Mouse (Mus musculus) CD4-positive, CD25-positive, alpha-beta regulatory T cell, adult 9 weeks (primary cell): Measurements from ENCODE around the gene Bola2. TPM values are rescaled to one million over a fixed set of nuclear protein-coding genes. Genes with fewer than 3 reads are reported as not detected.

Experiments
- polyA plus RNA-seq: library from polyadenylated mRNA; unstranded; fragments of 100-300 nt; shearing (Covaris generic); gene quantifications from one replicate; pipeline ENCODE4 v1.2.1, GENCODE M21; 2017

Gene Bola2
- 153 TPM for polyA plus RNA-seq

DNA sequence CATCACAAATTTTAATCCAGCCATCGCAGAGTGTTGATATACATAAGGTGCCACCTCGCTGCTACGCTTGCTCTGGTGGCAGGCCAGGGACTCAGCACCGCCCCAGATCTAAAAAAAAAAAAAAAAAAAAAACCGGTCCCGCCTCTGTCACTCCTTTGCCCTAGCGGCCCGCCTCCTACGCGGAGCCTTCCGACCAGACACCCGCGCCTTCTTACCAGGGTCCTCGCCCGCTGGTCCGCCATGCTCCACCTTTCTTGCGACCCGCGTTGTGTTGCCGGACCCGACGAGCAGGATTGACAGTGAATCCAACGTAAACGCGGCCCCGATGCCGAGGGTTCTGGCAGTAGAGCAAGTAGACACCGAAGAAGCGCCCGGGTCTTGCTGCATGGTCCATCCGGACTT is at the start of gene Bola2:
TSS of gene Bola2 (plus strand) at position 192 of the 402 bp plus-strand sequence.

DNA sequence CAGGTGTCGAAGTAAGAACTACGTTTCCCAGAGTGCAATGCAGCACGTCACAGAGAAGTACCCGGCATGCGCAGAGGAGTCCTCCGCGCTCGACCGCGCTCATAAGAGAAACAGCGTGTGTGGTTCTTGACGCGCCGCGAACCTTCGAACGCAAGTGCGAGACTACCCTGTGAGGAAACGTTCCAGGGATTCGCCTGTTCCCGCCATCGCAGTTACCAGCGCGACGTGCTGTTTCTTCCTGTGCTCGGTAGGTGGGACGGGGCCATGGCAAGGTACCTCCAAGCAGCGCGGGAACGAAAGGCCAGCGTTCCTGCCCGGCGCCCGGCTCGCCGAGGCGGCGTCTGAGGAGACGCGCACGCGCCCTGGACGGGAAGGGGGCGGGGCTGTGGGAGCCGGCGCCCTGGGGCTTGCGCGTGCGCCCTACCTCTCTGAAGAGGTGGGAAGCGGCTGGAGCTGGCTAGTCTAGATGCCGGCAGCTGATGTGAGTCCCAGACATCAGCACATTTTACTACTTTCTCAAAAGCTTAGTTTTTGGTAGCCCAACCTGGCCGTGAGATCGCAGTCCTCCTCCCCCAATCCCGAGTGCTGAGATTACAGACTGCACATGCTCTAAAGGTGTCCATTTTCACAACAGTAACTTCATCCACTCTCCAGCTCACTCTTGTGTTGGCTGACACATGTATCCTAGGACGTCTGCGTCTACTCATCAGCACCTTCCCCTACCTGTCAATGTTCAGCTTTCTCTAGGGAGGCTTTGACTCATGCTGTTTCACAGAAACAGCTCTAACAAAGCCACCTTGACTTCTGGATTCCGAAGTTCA is 45.8 kb upstream of the Bola2 start, which contains the start of gene Sgf29:
TSS of gene Sgf29 (plus strand) at position 79 of the 821 bp plus-strand sequence.

DNA sequence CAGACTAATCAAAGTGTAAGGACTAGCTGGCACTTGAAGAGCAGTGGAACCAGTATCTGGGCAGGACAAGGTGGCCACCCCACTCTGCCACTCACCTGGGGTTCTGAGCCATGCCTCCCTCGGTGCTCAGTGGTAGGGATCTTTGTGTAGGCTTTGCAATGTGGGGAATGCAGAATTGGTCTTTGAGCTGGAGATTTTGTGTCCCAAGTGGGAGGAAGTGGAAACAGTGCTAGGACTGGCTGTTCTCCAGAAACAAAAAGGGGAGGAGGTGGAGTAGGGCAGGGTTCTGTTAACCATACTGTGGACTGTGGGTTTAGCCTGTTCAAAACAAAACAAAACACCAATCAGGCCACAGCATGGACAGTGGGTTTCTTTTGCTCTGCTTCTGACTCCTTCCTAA is 19.0 kb upstream of the Bola2 start, which contains the start of gene Sult1a1:
TSS of gene Sult1a1 (minus strand) at position 226 of the 400 bp plus-strand sequence.

DNA sequence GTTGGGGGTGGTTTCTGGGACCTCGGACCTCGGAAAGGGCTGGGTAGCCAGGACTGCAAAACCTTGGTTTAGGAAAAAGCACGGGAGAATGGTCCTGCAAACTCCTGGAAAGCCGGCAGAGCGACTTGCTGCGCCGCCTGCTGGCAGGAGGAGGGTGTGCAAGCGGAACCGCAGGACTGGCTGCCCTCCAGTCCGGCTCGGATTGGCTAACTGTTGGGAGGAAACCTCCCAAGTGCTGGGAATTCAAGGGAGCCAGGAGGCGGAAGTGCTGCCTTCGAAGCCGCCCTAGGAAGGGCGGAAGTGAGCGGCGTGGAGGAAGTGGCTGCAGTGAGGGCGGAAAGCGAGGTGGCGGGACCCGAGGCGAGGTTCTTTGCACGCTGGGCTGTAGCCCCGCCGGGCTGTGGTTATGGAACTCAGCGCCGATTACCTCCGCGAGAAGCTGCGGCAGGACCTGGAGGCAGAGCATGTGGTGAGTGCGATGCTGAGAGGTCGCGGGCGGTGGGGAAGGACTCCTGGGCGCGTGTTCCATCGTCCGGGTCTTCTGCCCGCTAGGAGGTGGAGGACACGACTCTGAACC is 518 bp downstream of the Bola2 start, which contains the start of gene Slx1b:
TSS of gene Slx1b (minus strand) at position 154 of the 577 bp plus-strand sequence.

DNA sequence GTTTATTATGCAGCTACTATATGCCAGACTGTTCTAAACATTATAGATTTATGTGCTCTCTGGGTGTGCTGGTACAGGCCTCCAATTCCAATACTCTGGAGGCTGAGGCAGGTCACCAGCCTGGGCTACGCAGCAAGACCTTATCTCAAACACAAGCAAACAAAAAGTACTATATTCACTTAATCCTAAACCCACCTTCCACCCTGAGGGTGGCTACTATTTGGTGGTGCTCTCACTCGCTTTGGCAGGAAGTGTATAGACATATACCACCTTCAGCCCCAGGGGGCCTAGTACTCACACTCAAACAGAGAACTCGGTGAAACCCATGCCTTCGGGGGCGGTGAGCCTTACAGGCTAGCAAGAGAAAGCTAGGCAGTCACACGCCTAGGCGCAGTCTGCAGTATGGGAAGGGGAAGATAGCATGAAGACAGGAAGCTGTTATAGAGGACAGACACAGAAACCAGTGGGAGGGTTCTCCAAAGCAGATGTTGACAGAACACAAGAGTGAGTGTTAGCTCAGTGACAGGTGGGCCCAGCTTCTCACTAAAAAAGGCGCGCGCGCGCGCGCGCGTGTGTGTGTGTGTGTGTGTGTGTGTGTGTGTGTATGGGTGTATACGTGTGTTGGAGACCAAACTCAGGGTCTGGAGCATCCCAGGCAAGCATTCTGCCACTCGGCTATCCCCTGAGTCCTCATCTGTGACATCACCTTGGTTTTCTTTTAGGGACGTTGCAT is 12.4 kb downstream of the Bola2 start, which contains the start of gene Coro1a:
TSS of gene Coro1a (minus strand) at position 346 of the 733 bp plus-strand sequence.

Other genes starting within 250 kb of the Bola2 start
- 0.50 TPM for gene Atp2a1, start 232.3 kb upstream of the Bola2 start, polyA plus RNA-seq
- 32.4 TPM for gene Sh2b1, start 220.0 kb upstream of the Bola2 start, polyA plus RNA-seq
- 143 TPM for gene Tufm, start 208.0 kb upstream of the Bola2 start, polyA plus RNA-seq
- gene Atxn2l, start 192.0 kb upstream of the Bola2 start, polyA plus RNA-seq, result 25.6 TPM
- 238 TPM for gene Eif3c, start 129.0 kb upstream of the Bola2 start, polyA plus RNA-seq
- 3.2 TPM for gene Apobr, start 110.5 kb upstream of the Bola2 start, polyA plus RNA-seq
- gene Cln3, start 109.6 kb upstream of the Bola2 start, polyA plus RNA-seq, result 109 TPM
- not detected for gene Il27, start 100.5 kb upstream of the Bola2 start, polyA plus RNA-seq
- gene Nupr1, start 64.5 kb upstream of the Bola2 start, polyA plus RNA-seq, result not detected
- 132 TPM for gene Sgf29, start 46.1 kb upstream of the Bola2 start, polyA plus RNA-seq
- 1.4 TPM for gene Sult1a1, start 19.0 kb upstream of the Bola2 start, polyA plus RNA-seq
- gene Slx1b, start 383 bp downstream of the Bola2 start, polyA plus RNA-seq, result 10.8 TPM
- 3,709 TPM for gene Coro1a, start 12.4 kb downstream of the Bola2 start, polyA plus RNA-seq
- gene Mapk3, start 64.2 kb downstream of the Bola2 start, polyA plus RNA-seq, result 37.7 TPM
- gene Gdpd3, start 70.9 kb downstream of the Bola2 start, polyA plus RNA-seq, result 1.9 TPM
- gene Ypel3, start 81.6 kb downstream of the Bola2 start, polyA plus RNA-seq, result 201 TPM
- gene Tbx6, start 86.1 kb downstream of the Bola2 start, polyA plus RNA-seq, result 4.0 TPM
- 333 TPM for gene Ppp4c, start 97.1 kb downstream of the Bola2 start, polyA plus RNA-seq
- not detected for gene Fam57b, start 102.3 kb downstream of the Bola2 start, polyA plus RNA-seq
- gene 4930451I11Rik, start 136.2 kb downstream of the Bola2 start, polyA plus RNA-seq, result not detected
- gene Doc2a, start 152.0 kb downstream of the Bola2 start, polyA plus RNA-seq, result not detected
- gene Hirip3, start 166.6 kb downstream of the Bola2 start, polyA plus RNA-seq, result 10.6 TPM
- gene Ino80e, start 167.0 kb downstream of the Bola2 start, polyA plus RNA-seq, result 113 TPM
- 53.3 TPM for gene Taok2, start 189.3 kb downstream of the Bola2 start, polyA plus RNA-seq
- 58.9 TPM for gene Tmem219, start 227.5 kb downstream of the Bola2 start, polyA plus RNA-seq
- gene Kctd13, start 233.5 kb downstream of the Bola2 start, polyA plus RNA-seq, result 9.7 TPM